Mouse (Mus musculus) megakaryocyte, embryonic 14.5 days (primary cell): ENCODE measurements at regions not wholly inside any gene's neighbourhood (a gene's known extent, or its start where the extent isn't known, plus 50 kb on each side); places are given as distances from the start of the nearest gene placed in this dataset.

Experiments
- FLI1 ChIP-seq: IDR thresholded peaks from 2 replicates; pipeline ENCODE4 v1.6.1; 2012; ENCODE audit warnings: low read length, inconsistent platforms, mixed read lengths
- GATA1 ChIP-seq: IDR thresholded peaks from 3 replicates; pipeline ENCODE4 v1.6.1; 2012; ENCODE audit warnings: mixed read lengths, low read length, inconsistent platforms, borderline replicate concordance

DNA sequence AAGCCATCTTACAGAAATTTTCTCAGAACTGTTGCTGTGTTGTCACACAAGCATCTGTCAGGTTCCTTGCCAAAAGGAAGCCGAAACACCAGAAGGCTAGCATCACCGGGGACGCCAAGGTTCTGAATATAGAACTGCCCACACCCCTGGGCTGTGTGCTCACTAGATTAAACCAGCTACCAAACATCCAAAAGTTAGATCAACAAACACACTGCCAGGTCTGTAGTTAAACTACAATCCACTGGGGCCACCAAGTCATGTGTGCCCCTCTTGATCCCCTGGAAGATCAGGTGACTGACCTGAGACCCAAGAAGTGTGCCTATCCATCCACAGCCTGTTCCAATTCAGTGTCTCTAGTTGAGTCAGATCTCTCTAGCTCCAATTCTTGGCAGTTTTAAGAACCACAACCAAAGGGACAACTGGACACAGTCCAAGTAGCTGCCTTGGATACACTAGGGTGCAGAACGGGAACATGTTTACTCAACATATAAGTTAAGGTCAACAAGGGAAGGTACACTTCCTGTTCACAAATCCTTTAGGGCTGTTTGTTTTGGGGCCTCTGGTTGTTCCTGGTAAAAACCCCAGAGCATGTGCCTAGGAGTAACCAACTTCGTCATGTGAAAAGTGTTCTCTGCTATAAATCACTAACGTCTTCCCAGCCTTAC is 232.0 kb upstream of the Ppargc1a start:
- no peak for TF ChIP-seq GATA1
- TF ChIP-seq FLI1: no peak
